Mouse (Mus musculus) brain, embryonic 14.5 days (tissue): ENCODE measurements around the gene Ncam1. TPM values are rescaled to one million over a fixed set of nuclear protein-coding genes. Genes with fewer than 3 reads are reported as not detected.

Source experiments
- DNase-seq: peaks from one replicate; pipeline ENCODE4 v3.0.0-alpha.2; 2011; ENCODE audit warnings: low read depth
- CTCF ChIP-seq: fragments of 200-500 bp; IDR thresholded peaks from 2 replicates; pipeline ENCODE4 v1.5.1; 2012; ENCODE audit warnings: inconsistent platforms, mild to moderate bottlenecking, moderate library complexity, borderline replicate concordance; ENCODE audit not compliant: insufficient read depth, insufficient read length; ENCODE audit errors: extremely low read depth
- POLR2A ChIP-seq: fragments of 200-500 bp; IDR thresholded peaks from 2 replicates; pipeline ENCODE4 v1.6.1; 2012; ENCODE audit warnings: mild to moderate bottlenecking, inconsistent platforms, borderline replicate concordance; ENCODE audit not compliant: poor library complexity, insufficient read depth, insufficient read length, severe bottlenecking; ENCODE audit errors: extremely low read depth
- polyA plus RNA-seq: library from polyadenylated mRNA; depleted of rRNA; stranded (reverse); fragments of >200 nt; gene quantifications from 2 replicates; pipeline ENCODE4 v1.2.3, GENCODE M21; 2012

Gene Ncam1
- polyA plus RNA-seq, 1 experiment: 231 TPM

DNA sequence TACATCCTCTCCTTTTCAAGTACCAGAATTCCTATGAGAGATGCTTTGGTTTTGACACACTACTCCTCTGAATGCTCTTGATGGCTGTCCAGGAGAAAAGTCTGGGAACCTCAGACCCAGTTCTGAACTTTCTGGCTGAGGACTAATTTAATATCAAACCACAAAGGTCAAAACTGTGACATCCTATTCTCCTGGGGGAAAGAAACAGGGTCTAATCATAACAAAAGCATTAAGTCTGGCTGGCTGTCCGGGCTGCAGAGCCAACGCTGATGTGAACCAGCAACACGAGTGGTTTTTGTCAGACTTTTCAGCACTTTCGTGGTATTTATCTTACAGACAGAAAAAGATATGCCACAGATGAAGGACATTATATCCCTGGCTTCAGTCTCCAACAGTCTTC is 192.9 kb downstream of the Ncam1 start:
- no peak for DNase-seq
- TF ChIP-seq POLR2A (no peak), CTCF (no peak)

GRCm38 (mm10) chr9:49605351-49605750 is 193.4 kb downstream of the Ncam1 start:
- no peak for DNase-seq
- TF ChIP-seq POLR2A (no peak), CTCF (no peak)

DNA sequence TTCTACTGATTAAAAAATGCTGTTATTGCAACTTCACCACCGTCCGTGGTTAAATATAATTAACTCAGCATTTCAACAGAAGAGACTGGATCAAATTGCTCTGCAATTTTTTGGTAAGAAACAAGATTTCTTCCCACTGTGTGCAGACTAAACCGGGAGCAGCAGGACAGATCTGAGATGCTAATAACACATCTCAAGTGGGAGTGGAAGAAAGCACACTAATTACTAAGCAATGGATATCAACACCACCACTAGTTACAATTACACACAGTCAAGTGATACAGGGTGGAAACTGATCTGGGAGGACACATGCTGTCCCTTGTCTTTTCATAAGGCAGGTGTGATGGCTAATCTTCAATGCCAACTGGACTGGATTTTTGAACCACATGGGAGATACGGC is 197.5 kb downstream of the Ncam1 start:
- TF ChIP-seq CTCF (no peak), POLR2A (no peak)
- DNase-seq: no peak

DNA sequence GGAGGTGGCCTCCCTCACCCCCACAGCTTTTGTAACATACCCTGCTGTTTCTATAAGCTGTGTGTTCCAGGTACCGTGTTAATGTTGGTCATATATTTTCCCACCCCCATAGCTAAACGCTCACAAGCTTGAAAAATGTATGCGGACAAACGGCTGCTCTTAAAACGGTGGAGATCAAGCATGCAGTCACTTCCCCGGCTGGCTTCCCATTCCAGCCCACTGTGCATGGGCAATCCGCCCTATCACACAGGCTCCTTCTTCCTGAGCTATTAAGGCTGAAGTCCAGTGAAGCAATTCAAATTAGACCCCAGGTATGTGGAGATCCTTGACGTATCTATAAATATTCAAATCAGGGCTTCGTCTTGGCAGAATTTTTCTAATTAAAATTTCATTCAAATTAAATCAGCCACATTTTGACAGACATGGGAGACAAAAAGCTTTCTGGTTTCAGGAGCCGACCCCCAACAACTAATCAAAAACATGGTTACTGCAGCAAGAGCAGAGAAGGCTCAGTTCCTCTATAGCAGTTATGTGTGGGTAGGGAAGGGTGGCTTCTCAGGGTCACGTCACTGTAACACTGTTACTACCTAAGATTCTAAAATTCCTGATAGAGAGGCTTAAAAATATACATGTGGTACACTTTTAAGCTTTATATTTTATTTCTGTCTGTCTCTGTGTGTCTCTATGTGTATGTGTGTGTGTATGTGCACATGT is 202.9 kb downstream of the Ncam1 start:
- TF ChIP-seq POLR2A (no peak), CTCF (no peak)
- peak; percentile 90 for DNase-seq

GRCm38 (mm10) chr9:49594876-49595634 is 203.7 kb downstream of the Ncam1 start:
- TF ChIP-seq POLR2A (no peak), CTCF (no peak)
- peak; percentile 80 for DNase-seq

DNA sequence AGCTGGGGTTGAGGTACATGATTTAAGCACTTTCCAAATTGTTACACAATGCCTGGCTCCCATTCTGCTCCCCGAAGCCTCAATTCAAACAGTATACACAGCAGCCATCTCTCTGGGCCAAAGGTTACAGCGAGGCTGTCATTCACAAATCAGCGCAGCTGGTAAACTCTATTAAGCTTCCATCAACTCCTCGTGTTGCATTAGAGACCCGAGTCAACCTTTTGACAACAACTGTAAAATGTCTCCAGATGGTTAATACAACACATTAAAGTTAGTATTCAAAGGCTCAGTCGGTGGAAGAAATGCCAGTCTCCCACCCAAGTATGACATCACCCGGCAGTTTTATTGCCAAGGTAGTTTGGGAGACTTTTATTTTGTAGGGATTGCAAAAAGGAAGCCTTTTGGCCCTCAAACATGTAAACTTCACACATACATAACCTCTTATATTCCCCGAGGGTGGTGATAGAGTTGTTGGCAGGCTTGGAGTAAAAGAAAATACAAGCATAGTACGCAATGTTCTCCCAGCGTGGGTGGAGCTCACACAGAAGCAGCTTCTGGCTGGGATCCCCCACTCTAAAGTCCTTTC is 204.7 kb downstream of the Ncam1 start:
- DNase-seq: peak; percentile 90

DNA sequence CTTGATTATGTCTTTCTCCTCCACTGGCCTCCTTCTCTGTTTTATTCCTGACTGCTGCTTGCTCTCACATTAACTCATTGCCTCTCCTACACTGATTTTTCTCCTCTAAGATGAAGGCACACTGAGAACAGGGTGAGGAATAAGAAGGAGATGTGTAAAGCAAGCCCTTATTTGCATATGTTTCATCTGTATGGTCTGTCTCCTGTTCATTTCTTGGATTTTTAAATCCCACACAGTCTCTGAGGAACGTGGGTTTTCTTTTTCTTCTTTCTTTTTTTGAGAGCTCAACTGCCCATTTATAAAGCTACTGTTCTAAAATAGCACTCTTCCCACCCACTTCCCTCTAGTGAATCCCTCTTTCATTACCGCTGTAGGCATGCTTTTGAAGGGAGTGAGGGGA is 206.7 kb downstream of the Ncam1 start:
- TF ChIP-seq CTCF: no peak
- no peak for TF ChIP-seq POLR2A
- DNase-seq: peak; percentile 55

More for the DNA sequence above, 204.7 kb downstream of the Ncam1 start:
- no peak for TF ChIP-seq POLR2A
- no peak for TF ChIP-seq CTCF

DNA sequence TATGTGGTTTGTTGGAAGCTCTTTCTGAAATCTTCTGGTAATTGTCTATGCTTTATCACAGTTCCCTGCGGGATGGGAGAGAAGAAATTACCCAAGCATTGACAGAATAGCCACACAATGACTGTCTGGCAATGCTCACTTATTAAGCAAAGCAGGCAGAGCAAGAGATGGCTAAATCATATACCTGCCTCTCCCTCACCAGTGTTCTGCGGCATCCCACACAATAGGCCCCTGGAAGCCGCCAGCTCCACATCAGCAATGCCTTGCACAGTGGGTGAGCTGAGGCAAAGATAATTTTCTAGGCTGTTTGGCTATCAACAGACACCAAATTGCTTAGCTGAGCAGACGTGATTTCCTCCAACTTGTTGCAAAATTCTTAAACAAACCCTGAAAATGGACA is 208.5 kb downstream of the Ncam1 start:
- TF ChIP-seq POLR2A (no peak), CTCF (no peak)
- peak; percentile 59 for DNase-seq

GRCm38 (mm10) chr9:49577136-49577535 is 221.6 kb downstream of the Ncam1 start:
- peak; percentile 47 for DNase-seq

GRCm38 (mm10) chr9:49571695-49572510 is 226.8 kb downstream of the Ncam1 start:
- no peak for TF ChIP-seq CTCF
- no peak for TF ChIP-seq POLR2A
- DNase-seq: peak; percentile 59

More at GRCm38 (mm10) chr9:49577136-49577535, 221.6 kb downstream of the Ncam1 start:
- no peak for TF ChIP-seq POLR2A
- TF ChIP-seq CTCF: no peak

GRCm38 (mm10) chr9:49570731-49571694 is 227.7 kb downstream of the Ncam1 start:
- peak; percentile 96 for DNase-seq
- no peak for TF ChIP-seq POLR2A
- TF ChIP-seq CTCF: no peak
